Mouse (Mus musculus): ENCODE data around the gene Tex101.
A peak's percentile ranks its signal among the peaks of the same experiment; 100 is the strongest.
"Not testable (repeated sequence)": the region's sequence is repeated elsewhere in the genome, so short reads cannot be mapped to it uniquely, and the experiment has no call there.

Gene Tex101

GRCm38 (mm10) chr7:24637046-24637445, 39.4 kb downstream of the Tex101 start:
- no peak for DNase-seq (ENCODE audit: inconsistent age in 2 of 2, low spot score in 1 of 2)

GRCm38 (mm10) chr7:24636264-24636663, 40.2 kb downstream of the Tex101 start, which contains the start of gene Lypd3:
Gene Lypd3, plus strand, starts transcription at chr7:24636550.
- DNase-seq (ENCODE audit: inconsistent age in 2 of 2, low spot score in 1 of 2), result no peak

GRCm38 (mm10) chr7:24630116-24630880, 46.2 kb downstream of the Tex101 start:
- peak in 1 of 2 experiments; percentile 41 for DNase-seq (ENCODE audit: inconsistent age in 2 of 2, low spot score in 1 of 2)

GRCm38 (mm10) chr7:24629672-24630071, 46.8 kb downstream of the Tex101 start:
- peak; percentile 64 to 89 for DNase-seq (ENCODE audit: inconsistent age in 2 of 2, low spot score in 1 of 2)

GRCm38 (mm10) chr7:24628685-24629610, 47.5 kb downstream of the Tex101 start:
- DNase-seq (ENCODE audit: inconsistent age in 2 of 2, low spot score in 1 of 2), result peak; percentile 92 to 96

GRCm38 (mm10) chr7:24622967-24623366, 53.5 kb downstream of the Tex101 start:
- DNase-seq (ENCODE audit: inconsistent age in 2 of 2, low spot score in 1 of 2), result no peak

- no peak for DNase-seq (ENCODE audit: inconsistent age in 2 of 2, low spot score in 1 of 2)
Measured at GRCm38 (mm10) chr7:24621193-24621592, 55.3 kb downstream of the Tex101 start.

- DNase-seq (ENCODE audit: inconsistent age in 2 of 2, low spot score in 1 of 2), result no peak
Measured at GRCm38 (mm10) chr7:24619671-24620397, 56.6 kb downstream of the Tex101 start.

- DNase-seq (ENCODE audit: inconsistent age in 2 of 2, low spot score in 1 of 2), result not testable (repeated sequence)
Measured at GRCm38 (mm10) chr7:24618374-24618773, 58.1 kb downstream of the Tex101 start.

Measured in adrenal gland, adult (tissue).